Mouse (Mus musculus) small intestine, adult 2 months (tissue): ENCODE data around the gene Hs3st5. TPM values are rescaled to one million over a fixed set of nuclear protein-coding genes. Genes with fewer than 3 reads are reported as not detected.

ENCODE experiments used
- H3K27ac ChIP-seq: fragments of 200-500 bp; 2 replicates; pipeline ENCODE4 v1.5.1; 2012; ENCODE audit warnings: low read depth, low read length, control low read depth, inconsistent platforms; ENCODE audit not compliant: insufficient read depth
- H3K27me3 ChIP-seq: fragments of 200-500 bp; 2 replicates; pipeline ENCODE4 v1.6.1; 2012; ENCODE audit warnings: mild to moderate bottlenecking, moderate library complexity, low read length, inconsistent platforms; ENCODE audit not compliant: control insufficient read depth, insufficient read depth
- H3K36me3 ChIP-seq: fragments of 200-500 bp; 2 replicates; pipeline ENCODE4 v1.6.1; 2012; ENCODE audit warnings: mild to moderate bottlenecking, low read length, control low read depth, inconsistent platforms; ENCODE audit not compliant: control insufficient read depth, insufficient read depth
- H3K4me1 ChIP-seq: fragments of 200-500 bp; 2 replicates; pipeline ENCODE4 v1.6.1; 2012; ENCODE audit warnings: low read length, inconsistent platforms, mixed read lengths; ENCODE audit not compliant: control insufficient read depth, insufficient read depth, insufficient read length
- H3K4me3 ChIP-seq: fragments of 200-500 bp; 2 replicates; pipeline ENCODE4 v1.5.1; 2012; ENCODE audit warnings: low read depth, mild to moderate bottlenecking, control low read depth, inconsistent platforms, low read length, moderate library complexity
- CTCF ChIP-seq: fragments of 200-500 bp; IDR thresholded peaks from 2 replicates; pipeline ENCODE4 v1.5.1; 2012; ENCODE audit warnings: low read depth, mild to moderate bottlenecking, control low read depth, inconsistent platforms, low read length, moderate library complexity, mixed read lengths; ENCODE audit not compliant: insufficient replicate concordance, insufficient read length; ENCODE audit errors: extremely low read depth
- POLR2A ChIP-seq: fragments of 200-500 bp; IDR thresholded peaks from 2 replicates; pipeline ENCODE4 v1.6.1; 2012; ENCODE audit warnings: low read depth, mild to moderate bottlenecking, control low read depth, inconsistent platforms, low read length, moderate library complexity
- WGBS: fragments of 180-500 bp; shearing (Covaris S2); methylation state at CpG from one replicate; pipeline ENCODE4 v1.1.7; 2018; 5-methylcytosine and 5-hydroxymethylcytosine counted together
- polyA plus RNA-seq: library from polyadenylated mRNA; depleted of rRNA; stranded (reverse); fragments of >200 nt; gene quantifications from 2 replicates; pipeline ENCODE4 v1.2.3, GENCODE M21; 2012; rRNA removed

Hs3st5 gene
- 0.05 and 0.14 TPM in 2 replicates for polyA plus RNA-seq

DNA sequence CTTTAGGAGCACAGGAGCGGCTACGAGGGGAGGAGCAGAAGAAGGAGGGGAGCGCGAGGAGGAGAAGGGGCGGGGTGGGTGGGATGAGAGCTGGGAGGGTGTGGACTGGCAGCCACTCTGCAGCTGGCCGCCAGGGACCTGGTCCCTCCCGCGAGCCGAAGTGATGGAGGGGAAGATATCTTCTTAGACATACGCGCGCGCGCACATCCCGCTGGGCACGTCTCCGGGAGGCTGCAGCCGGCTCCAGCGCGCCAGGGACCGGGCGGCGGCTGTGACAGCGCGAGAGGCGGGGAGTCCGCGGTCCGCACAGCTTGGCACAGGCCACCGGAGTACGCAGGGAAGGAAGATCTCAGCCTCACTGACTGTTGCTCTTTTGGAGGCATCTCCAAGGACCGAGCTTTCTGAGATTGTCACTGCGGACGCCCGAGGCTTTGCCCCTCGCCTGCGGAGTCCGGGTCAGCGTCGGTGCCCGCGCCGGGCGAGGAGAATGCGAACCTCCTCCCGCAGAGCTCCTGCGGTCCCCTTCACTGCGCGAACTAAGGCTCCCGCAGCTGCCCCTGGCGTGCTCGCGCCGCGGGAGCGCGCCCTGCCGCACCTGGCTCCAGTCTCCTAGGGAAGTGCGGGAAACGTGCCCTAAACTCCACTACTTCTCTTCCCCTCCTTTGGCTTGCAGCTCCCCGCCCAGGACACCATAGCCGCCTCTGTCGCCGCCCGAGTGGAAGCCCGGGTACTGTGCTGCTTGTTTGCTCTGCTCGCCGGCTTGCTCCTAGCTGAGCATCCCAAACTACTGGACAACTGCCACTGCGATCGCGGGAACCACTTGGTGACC, at the start of gene Hs3st5:
Gene Hs3st5 (plus strand): TSS at position 88 of the 829 bp plus-strand sequence.
- Histone ChIP-seq H3K4me1 (peaks cover 5% of the 10 kb centered on the region; the same call in 1 of the 2 replicates), H3K4me3 (peak within 1 kb of the TSS; percentile 14), H3K27ac (no peak within 1 kb of the TSS), H3K36me3 (no peaks in the 10 kb centered on the region), H3K27me3 (peaks cover 11% of the 10 kb centered on the region; the same call in 1 of the 2 replicates)
- TF ChIP-seq POLR2A (no peak), CTCF (no peak)
- WGBS, result 1% methylated on average over 71 of the region's 71 CpGs

DNA sequence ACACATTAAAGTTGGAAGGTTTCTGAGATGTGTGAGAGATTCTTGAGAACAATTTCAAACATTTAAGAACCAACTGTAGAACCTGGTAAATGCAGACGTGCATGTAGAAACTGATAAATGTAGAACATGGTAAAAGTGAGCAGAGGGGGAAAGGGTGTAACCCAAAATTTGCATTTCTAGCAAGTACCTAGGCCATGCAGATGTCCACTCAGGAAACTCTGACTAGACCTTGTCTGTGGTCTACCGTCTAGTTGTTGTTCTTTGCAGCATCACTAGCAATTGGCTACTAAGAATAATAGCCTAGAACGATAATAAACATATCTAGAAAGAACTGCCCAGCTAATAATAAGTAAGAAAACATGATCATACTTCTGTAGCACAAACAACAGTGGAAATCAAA, 38.0 kb upstream of the Hs3st5 start:
- 82% methylated on average over 3 of the region's 3 CpGs for WGBS
- Histone ChIP-seq H3K27ac (no peak overlapping the region), H3K36me3 (no peaks in the 10 kb centered on the region), H3K4me1 (no peaks in the 10 kb centered on the region), H3K4me3 (no peak overlapping the region), H3K27me3 (no peaks in the 10 kb centered on the region)
- no peak for TF ChIP-seq CTCF
- TF ChIP-seq POLR2A, result no peak

DNA sequence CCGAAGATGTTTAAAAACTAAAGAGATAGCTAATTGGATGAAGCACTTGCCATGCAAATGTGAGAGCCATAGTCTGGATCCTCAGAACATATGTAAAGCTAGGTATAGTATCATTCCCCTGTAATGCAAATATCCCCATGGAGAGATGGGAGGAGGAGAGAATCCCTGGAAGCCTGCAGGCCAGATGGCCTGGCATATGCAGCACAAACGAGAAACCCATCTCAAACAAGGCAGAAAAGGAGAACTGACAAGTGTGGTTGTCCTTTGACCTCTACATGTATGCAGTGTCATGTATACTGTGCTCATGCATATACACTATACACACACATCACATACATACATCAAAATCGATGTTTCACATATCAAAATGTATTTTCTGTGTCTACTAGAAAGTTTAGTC, 35.5 kb upstream of the Hs3st5 start:
- H3K27ac ChIP-seq, result no peak overlapping the region

GRCm38 (mm10) chr10:36474834-36475233, 31.8 kb upstream of the Hs3st5 start:
- no peaks in the 10 kb centered on the region for H3K4me1 ChIP-seq
- no peak for TF ChIP-seq POLR2A
- TF ChIP-seq CTCF, result no peak
- WGBS, result 24% methylated on average over 3 of the region's 3 CpGs
- H3K4me3 ChIP-seq, result no peak overlapping the region
- H3K27ac ChIP-seq, result no peak overlapping the region
- H3K36me3 ChIP-seq, result no peaks in the 10 kb centered on the region
- no peaks in the 10 kb centered on the region for H3K27me3 ChIP-seq

More for the DNA sequence above, 35.5 kb upstream of the Hs3st5 start:
- TF ChIP-seq POLR2A (no peak), CTCF (no peak)
- no peak overlapping the region for H3K4me3 ChIP-seq
- H3K27me3 ChIP-seq, result no peaks in the 10 kb centered on the region
- H3K36me3 ChIP-seq, result no peaks in the 10 kb centered on the region
- WGBS, result 59% methylated on average over 3 of the region's 3 CpGs
- no peaks in the 10 kb centered on the region for H3K4me1 ChIP-seq

DNA sequence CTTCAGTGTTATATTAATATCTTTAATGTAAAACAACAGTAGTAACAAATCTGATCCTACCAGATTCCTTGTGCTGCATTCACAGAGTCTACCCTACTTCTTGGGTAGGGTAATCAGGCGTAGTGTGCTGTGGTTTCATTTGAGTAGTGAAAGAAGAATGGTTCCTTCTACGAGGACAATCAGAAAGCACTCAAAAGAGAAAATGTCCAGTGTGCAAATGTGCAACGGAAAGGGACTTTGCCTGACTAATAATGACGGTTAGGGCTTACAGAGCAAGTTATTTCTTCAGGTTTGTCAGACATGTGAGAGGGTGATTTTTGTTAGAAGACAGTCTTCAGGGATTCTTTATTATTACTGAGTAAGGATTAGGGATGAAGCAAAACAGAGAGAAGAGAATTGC, 29.1 kb upstream of the Hs3st5 start:
- H3K4me1 ChIP-seq, result no peaks in the 10 kb centered on the region
- WGBS, result 80% methylated on average over 4 of the region's 4 CpGs

DNA sequence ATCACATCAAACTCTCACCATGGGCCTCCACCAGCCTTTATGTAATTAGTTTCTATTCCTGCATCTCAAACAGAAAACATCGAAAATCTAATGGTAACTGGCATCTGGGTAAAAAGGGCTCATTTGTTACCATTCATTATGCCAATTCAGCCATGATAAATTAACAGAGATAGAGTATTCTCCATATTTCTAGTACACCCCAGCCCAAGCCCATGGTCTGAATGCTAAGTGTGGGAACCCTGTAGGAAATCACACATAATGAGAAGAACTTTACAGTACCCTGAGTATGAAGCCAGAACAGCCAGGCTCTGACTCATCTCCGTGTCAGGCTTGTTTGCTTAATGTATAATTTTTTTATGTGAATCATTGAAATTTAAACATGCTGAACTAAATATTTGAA, 23.3 kb upstream of the Hs3st5 start:
- no peaks in the 10 kb centered on the region for H3K4me1 ChIP-seq
- TF ChIP-seq CTCF (no peak), POLR2A (no peak)
- H3K27me3 ChIP-seq, result no peaks in the 10 kb centered on the region
- no peak overlapping the region for H3K27ac ChIP-seq
- H3K4me3 ChIP-seq, result no peak overlapping the region
- no peaks in the 10 kb centered on the region for H3K36me3 ChIP-seq
- 63% methylated on average over 2 of the region's 2 CpGs for WGBS

More for the DNA sequence above, 29.1 kb upstream of the Hs3st5 start:
- H3K27me3 ChIP-seq, result no peaks in the 10 kb centered on the region
- H3K27ac ChIP-seq, result no peak overlapping the region
- TF ChIP-seq CTCF (no peak), POLR2A (no peak)
- H3K36me3 ChIP-seq, result no peaks in the 10 kb centered on the region
- H3K4me3 ChIP-seq, result no peak overlapping the region

DNA sequence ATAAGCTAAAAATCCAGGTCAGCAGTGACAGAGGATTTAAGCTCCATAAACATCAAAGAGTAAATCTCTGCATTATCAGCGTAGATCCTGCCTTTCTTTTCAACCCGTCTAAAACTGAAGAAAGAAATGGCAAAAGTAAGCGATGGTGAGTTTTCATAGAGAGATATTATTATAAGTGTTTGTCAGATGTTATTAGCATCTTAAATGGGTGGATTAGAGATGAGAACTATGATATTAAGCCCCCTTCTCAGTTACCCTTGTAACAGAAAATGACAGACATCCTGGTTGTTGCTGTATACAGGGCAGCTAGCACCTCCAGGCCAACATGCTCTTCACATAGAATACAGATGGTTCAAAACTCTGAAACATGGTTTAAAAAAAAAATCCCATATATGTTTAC, 22.6 kb upstream of the Hs3st5 start:
- H3K27me3 ChIP-seq, result no peaks in the 10 kb centered on the region

More for the DNA sequence above, 22.6 kb upstream of the Hs3st5 start:
- no peak overlapping the region for H3K27ac ChIP-seq
- H3K4me3 ChIP-seq, result no peak overlapping the region
- no peaks in the 10 kb centered on the region for H3K4me1 ChIP-seq
- WGBS, result 57% methylated on average over 3 of the region's 3 CpGs
- no peaks in the 10 kb centered on the region for H3K36me3 ChIP-seq
- TF ChIP-seq POLR2A (no peak), CTCF (no peak)
